8 mouse cellular contexts compared by ENCODE assay signal in genomic region chr11:69397581-69398057, GRCm38 (mm10). TPM values are rescaled to one million over a fixed set of nuclear protein-coding genes. Genes with fewer than 3 reads are reported as not detected.
DNase-seq lines count a peak whose midpoint lies in the region; ATAC-seq and TF ChIP-seq lines count a peak whose summit lies in the region.

No protein-coding gene starts in this region.

- H3K9me3 ChIP-seq in lung, embryonic 14.5 days (ENCODE audit: low read depth, low read length) = no peaks in the 10 kb centered on the region
- no peaks in the 10 kb centered on the region for H3K9me3 ChIP-seq in hindbrain, embryonic 16.5 days (ENCODE audit: control insufficient read depth, low read length)

- H3K4me1 ChIP-seq in lung, embryonic 14.5 days (ENCODE audit: insufficient read depth) = peaks cover 2% of the 10 kb centered on the region
- no peaks in the 10 kb centered on the region; the same call in 1 of the 2 replicates for H3K4me1 ChIP-seq in brown adipose tissue, adult 24 weeks (ENCODE audit: control insufficient read depth, insufficient read depth, insufficient read length, low read length)
- peaks cover 4% of the 10 kb centered on the region; the same call in 1 of the 2 replicates for H3K4me1 ChIP-seq in embryonic fibroblast, embryonic 13.5 days (ENCODE audit: control insufficient read depth, insufficient read depth, low read length)
- H3K4me1 ChIP-seq in hindbrain, embryonic 16.5 days (ENCODE audit: control insufficient read depth, insufficient read depth, low read depth, low read length) = peaks cover 13% of the 10 kb centered on the region

- ATAC-seq in lung, embryonic 14.5 days (ENCODE audit: insufficient read depth) = no peak
- ATAC-seq in hindbrain, embryonic 16.5 days = no peak

- H3K27ac ChIP-seq in lung, embryonic 14.5 days (ENCODE audit: low read depth) = peak overlapping the region; percentile 77
- H3K27ac ChIP-seq in brown adipose tissue, adult 24 weeks (replicated peaks; ENCODE audit: low read depth, low read length) = peak overlapping the region; percentile 99
- H3K27ac ChIP-seq in embryonic fibroblast, embryonic 13.5 days (ENCODE audit: insufficient read depth, low read length) = peak overlapping the region; percentile 94
- H3K27ac ChIP-seq in hindbrain, embryonic 16.5 days (ENCODE audit: low read depth, low read length) = peak overlapping the region; percentile 51

- H3K36me3 ChIP-seq in lung, embryonic 14.5 days (ENCODE audit: insufficient read depth) = peaks cover 38% of the 10 kb centered on the region
- peaks cover 28% of the 10 kb centered on the region for H3K36me3 ChIP-seq in hindbrain, embryonic 16.5 days (ENCODE audit: control insufficient read depth, insufficient read depth, low read length)

- H3K4me2 ChIP-seq in lung, embryonic 14.5 days = peak overlapping the region; percentile 73
- peak overlapping the region; percentile 31; the same call in 1 of the 2 replicates for H3K4me2 ChIP-seq in hindbrain, embryonic 16.5 days (ENCODE audit: low read length)

- peak; percentile 36; the same call in 1 of the 2 replicates for TF ChIP-seq CTCF in lung, embryonic 14.5 days (IDR thresholded peaks at IDR 0.05; ENCODE audit: low read depth)
- TF ChIP-seq CTCF in embryonic fibroblast, embryonic 13.5 days (IDR thresholded peaks at IDR 0.05; ENCODE audit: borderline replicate concordance, insufficient read depth, low read length) = no peak

- 22% methylated on average over 24 of the region's 24 CpGs for WGBS in lung, embryonic 14.5 days
- WGBS in hindbrain, embryonic 16.5 days = 10% methylated on average over 24 of the region's 24 CpGs

- TF ChIP-seq POLR2A in embryonic fibroblast, embryonic 13.5 days (IDR thresholded peaks at IDR 0.05; ENCODE audit: low read depth, low read length) = no peak

- H3K27me3 ChIP-seq in lung, embryonic 14.5 days (ENCODE audit: insufficient read depth, low read length) = no peaks in the 10 kb centered on the region
- no peaks in the 10 kb centered on the region for H3K27me3 ChIP-seq in hindbrain, embryonic 16.5 days (replicated peaks; ENCODE audit: control insufficient read depth, insufficient read depth, low read length)

- no peak for DNase-seq in lung, embryonic 14.5 days
- no peak for DNase-seq in lung, postnatal 36 days
- peak; percentile 55 to 70 for DNase-seq in lung, postnatal 4 days
- DNase-seq in right cerebral cortex, postnatal 14 days = no peak
- no peak for DNase-seq in spleen, adult 12 weeks (ENCODE audit: low spot score)

- H3K9ac ChIP-seq in lung, embryonic 14.5 days = peak overlapping the region; percentile 86
- H3K9ac ChIP-seq in hindbrain, embryonic 16.5 days (ENCODE audit: low read depth, low read length) = peak overlapping the region; percentile 47; the same call in 1 of the 2 replicates

- peak overlapping the region; percentile 66 for H3K4me3 ChIP-seq in lung, embryonic 14.5 days (ENCODE audit: low read depth, low read length)
- H3K4me3 ChIP-seq in brown adipose tissue, adult 24 weeks (ENCODE audit: insufficient read depth, low read depth, low read length) = peak overlapping the region; percentile 85
- H3K4me3 ChIP-seq in embryonic fibroblast, embryonic 13.5 days (ENCODE audit: insufficient read depth, low read length) = peak overlapping the region; percentile 85
- peak overlapping the region; percentile 18 for H3K4me3 ChIP-seq in hindbrain, embryonic 16.5 days (ENCODE audit: low read length)

RNA-seq across cellular contexts. Expression of gene Tmem88, which starts 0.4 kb away (rescaled TPM):
- 37.5 and 39.1 TPM in 2 replicates for polyA plus RNA-seq in lung, embryonic 14.5 days (2014; fragmentation: Nextera tagmentation; extraction: Ambion mirVana)
- 4.1 and 8.3 TPM in 2 replicates for polyA plus RNA-seq in brown adipose tissue, adult 24 weeks (2012; ENCODE audit: insufficient read depth, insufficient read length, missing spikeins)
- 9.1 and 10.3 TPM in 2 replicates for polyA plus RNA-seq in embryonic fibroblast, embryonic 13.5 days (2011; ENCODE audit: insufficient read length, low read depth, missing spikeins)
- 8.9 and 9.2 TPM in 2 replicates for polyA plus RNA-seq in hindbrain, embryonic 16.5 days (2015; fragmentation: Nextera tagmentation; extraction: Ambion mirVana)

RNA-seq across cellular contexts. Expression of gene Cyb5d1, which starts 2.2 kb away (rescaled TPM):
- 26.8 and 27.2 TPM in 2 replicates for polyA plus RNA-seq in lung, embryonic 14.5 days (2014; fragmentation: Nextera tagmentation; extraction: Ambion mirVana)
- polyA plus RNA-seq in brown adipose tissue, adult 24 weeks (2012; ENCODE audit: insufficient read depth, insufficient read length, missing spikeins) = 16.1 and 18.9 TPM in 2 replicates
- polyA plus RNA-seq in embryonic fibroblast, embryonic 13.5 days (2011; ENCODE audit: insufficient read length, low read depth, missing spikeins) = 51.0 and 51.7 TPM in 2 replicates
- polyA plus RNA-seq in hindbrain, embryonic 16.5 days (2015; fragmentation: Nextera tagmentation; extraction: Ambion mirVana) = 28.7 and 33.0 TPM in 2 replicates

RNA-seq across cellular contexts. Expression of gene Naa38, which starts 2.3 kb away (rescaled TPM):
- polyA plus RNA-seq in lung, embryonic 14.5 days (2014; fragmentation: Nextera tagmentation; extraction: Ambion mirVana) = 169 and 173 TPM in 2 replicates
- polyA plus RNA-seq in brown adipose tissue, adult 24 weeks (2012; ENCODE audit: insufficient read depth, insufficient read length, missing spikeins) = 249 and 290 TPM in 2 replicates
- 75.6 and 81.1 TPM in 2 replicates for polyA plus RNA-seq in embryonic fibroblast, embryonic 13.5 days (2011; ENCODE audit: insufficient read length, low read depth, missing spikeins)
- 102 and 130 TPM in 2 replicates for polyA plus RNA-seq in hindbrain, embryonic 16.5 days (2015; fragmentation: Nextera tagmentation; extraction: Ambion mirVana)

RNA-seq across cellular contexts. Expression of gene Kdm6b, which starts 15.9 kb away (rescaled TPM):
- 22.9 and 24.4 TPM in 2 replicates for polyA plus RNA-seq in lung, embryonic 14.5 days (2014; fragmentation: Nextera tagmentation; extraction: Ambion mirVana)
- polyA plus RNA-seq in brown adipose tissue, adult 24 weeks (2012; ENCODE audit: insufficient read depth, insufficient read length, missing spikeins) = 13.9 and 16.9 TPM in 2 replicates
- 31.8 and 33.4 TPM in 2 replicates for polyA plus RNA-seq in embryonic fibroblast, embryonic 13.5 days (2011; ENCODE audit: insufficient read length, low read depth, missing spikeins)
- polyA plus RNA-seq in hindbrain, embryonic 16.5 days (2015; fragmentation: Nextera tagmentation; extraction: Ambion mirVana) = 22.9 and 29.0 TPM in 2 replicates

RNA-seq across cellular contexts. Expression of gene Chd3, which starts 28.4 kb away (rescaled TPM):
- 57.3 and 59.9 TPM in 2 replicates for polyA plus RNA-seq in lung, embryonic 14.5 days (2014; fragmentation: Nextera tagmentation; extraction: Ambion mirVana)
- polyA plus RNA-seq in brown adipose tissue, adult 24 weeks (2012; ENCODE audit: insufficient read depth, insufficient read length, missing spikeins) = 19.4 and 27.0 TPM in 2 replicates
- polyA plus RNA-seq in embryonic fibroblast, embryonic 13.5 days (2011; ENCODE audit: insufficient read length, low read depth, missing spikeins) = 175 and 199 TPM in 2 replicates
- 68.0 and 73.2 TPM in 2 replicates for polyA plus RNA-seq in hindbrain, embryonic 16.5 days (2015; fragmentation: Nextera tagmentation; extraction: Ambion mirVana)

Comparison
In these comparisons a context has a peak if more than half of its experiments do, and no peak if none do; other contexts are left out.
1. DNase-seq: peak in lung, postnatal 4 days (2 of 2); none in lung, embryonic 14.5 days (single experiment), lung, postnatal 36 days (single experiment), right cerebral cortex, postnatal 14 days (single experiment) and spleen, adult 12 weeks (single experiment).
2. H3K4me3 ChIP-seq: peak in every context shown above with its lines; median percentile 85 in brown adipose tissue, adult 24 weeks; 85 in embryonic fibroblast, embryonic 13.5 days; 66 in lung, embryonic 14.5 days; 18 in hindbrain, embryonic 16.5 days.
3. Peak in every context shown above with its lines, with median percentiles within 50 percentile points of each other: H3K27ac ChIP-seq.